16 mouse cellular contexts compared by ENCODE assay signal in the genomic region with DNA sequence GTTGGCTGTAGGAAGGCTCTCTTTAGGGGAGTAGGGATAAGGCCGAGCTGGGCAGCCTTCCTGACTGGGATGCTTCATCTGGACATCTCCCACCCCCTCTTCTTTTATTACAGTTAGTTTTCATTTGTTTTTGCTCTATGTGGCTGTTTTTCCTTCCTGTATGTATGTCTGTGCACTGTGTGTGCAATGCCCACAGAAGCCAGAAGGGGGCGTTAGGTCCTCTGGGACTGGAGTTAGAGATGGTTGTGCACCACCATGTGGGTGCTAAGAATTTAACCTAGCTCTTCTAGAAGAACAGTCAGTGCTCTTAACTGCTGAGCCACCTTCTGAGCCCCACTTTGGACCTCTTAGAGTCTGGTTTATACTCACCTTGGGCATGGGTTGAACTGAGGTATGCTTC. TPM values are rescaled to one million over a fixed set of nuclear protein-coding genes. Genes with fewer than 3 reads are reported as not detected.
DNase-seq lines count a peak whose midpoint lies in the region; ATAC-seq and TF ChIP-seq lines count a peak whose summit lies in the region.
"Had no signal": no experiment of that assay in that cellular context is flagged by ENCODE, and none has a peak within 500 bp of the region (broad histone marks: within the 10 kb centered on the region; RNA-seq: fewer than 3 reads in every experiment).

No protein-coding gene starts in this region.

- H3K4me3 ChIP-seq in intestine, postnatal 0 days (ENCODE audit: low read depth, low read length): no peak overlapping the region
- no peak overlapping the region for H3K4me3 ChIP-seq in intestine, embryonic 15.5 days (replicated peaks)
- no peak overlapping the region for H3K4me3 ChIP-seq in lung, embryonic 14.5 days (ENCODE audit: low read depth, low read length)
- H3K4me3 ChIP-seq in lung, adult 2 months (replicated peaks; ENCODE audit: extremely low read depth, low read depth, low read length): no peak overlapping the region
- no peak overlapping the region for H3K4me3 ChIP-seq in MEL (ENCODE audit: control insufficient read depth in 1 of 2, insufficient read depth in 1 of 2, low read depth in 2 of 2, low read length in 2 of 2)
- H3K4me3 ChIP-seq: heart, embryonic 10.5 days; hindbrain, embryonic 15.5 days had no signal

- no peak overlapping the region for H3K9ac ChIP-seq in intestine, postnatal 0 days (ENCODE audit: low read depth, low read length)
- H3K9ac ChIP-seq in intestine, embryonic 15.5 days: no peak overlapping the region
- H3K9ac ChIP-seq in lung, embryonic 14.5 days: no peak overlapping the region
- no peak overlapping the region for H3K9ac ChIP-seq in MEL (ENCODE audit: control insufficient read depth, low read depth, low read length, poor library complexity, severe bottlenecking)
- H3K9ac ChIP-seq: hindbrain, embryonic 15.5 days had no signal

- peaks cover 60% of the 10 kb centered on the region for H3K36me3 ChIP-seq in intestine, postnatal 0 days (ENCODE audit: control insufficient read depth, insufficient read depth)
- no peaks in the 10 kb centered on the region for H3K36me3 ChIP-seq in intestine, embryonic 15.5 days
- H3K36me3 ChIP-seq in lung, embryonic 14.5 days (ENCODE audit: insufficient read depth): no peaks in the 10 kb centered on the region
- H3K36me3 ChIP-seq in MEL (ENCODE audit: control insufficient read depth in 1 of 2, insufficient read depth in 2 of 2, low read length in 2 of 2): no peaks in the 10 kb centered on the region; a peak in 1 of 4 replicates
- peaks cover 10% of the 10 kb centered on the region for H3K36me3 ChIP-seq in splenic B cell, adult 2 months (ENCODE audit: control insufficient read depth, insufficient read depth, low read length, poor library complexity, severe bottlenecking)
- H3K36me3 ChIP-seq: hindbrain, embryonic 15.5 days had no signal

- H3K4me2 ChIP-seq in intestine, postnatal 0 days (replicated peaks; ENCODE audit: low read depth): no peak overlapping the region
- no peak overlapping the region for H3K4me2 ChIP-seq in intestine, embryonic 15.5 days (replicated peaks)
- no peak overlapping the region for H3K4me2 ChIP-seq in lung, embryonic 14.5 days
- H3K4me2 ChIP-seq: hindbrain, embryonic 15.5 days had no signal

- no peak for ATAC-seq in intestine, postnatal 0 days
- no peak for ATAC-seq in intestine, embryonic 15.5 days
- no peak for ATAC-seq in lung, embryonic 14.5 days (ENCODE audit: insufficient read depth)

- TF ChIP-seq EP300 in MEL (IDR thresholded peaks at IDR 0.05; ENCODE audit: low read depth in 1 of 2, low read length in 2 of 2): no peak

- 86% methylated on average over 2 of the region's 2 CpGs for WGBS in intestine, postnatal 0 days
- 83% methylated on average over 2 of the region's 2 CpGs for WGBS in intestine, embryonic 15.5 days
- 74% methylated on average over 2 of the region's 2 CpGs for WGBS in lung, embryonic 14.5 days
- WGBS in lung, adult 2 months: 85% methylated on average over 2 of the region's 2 CpGs

- no peaks in the 10 kb centered on the region for H3K4me1 ChIP-seq in intestine, postnatal 0 days (replicated peaks; ENCODE audit: control insufficient read depth, insufficient read depth, low read length)
- peaks cover 11% of the 10 kb centered on the region for H3K4me1 ChIP-seq in intestine, embryonic 15.5 days (replicated peaks)
- H3K4me1 ChIP-seq in lung, embryonic 14.5 days (ENCODE audit: insufficient read depth): peaks cover 7% of the 10 kb centered on the region
- 0 out of 2 replicates have a peak, but pooled peaks cover 3% of the 10 kb centered on the region for H3K4me1 ChIP-seq in lung, adult 2 months (ENCODE audit: control insufficient read depth, insufficient read depth, low read length)
- H3K4me1 ChIP-seq in MEL (ENCODE audit: control insufficient read depth in 1 of 2, insufficient read depth in 2 of 2, low read length in 2 of 2): no peaks in the 10 kb centered on the region

- H3K27me3 ChIP-seq in intestine, postnatal 0 days (replicated peaks; ENCODE audit: control insufficient read depth, insufficient read depth, low read length): no peaks in the 10 kb centered on the region
- no peaks in the 10 kb centered on the region for H3K27me3 ChIP-seq in intestine, embryonic 15.5 days (replicated peaks)
- no peaks in the 10 kb centered on the region for H3K27me3 ChIP-seq in lung, embryonic 14.5 days (ENCODE audit: insufficient read depth, low read length)
- no peaks in the 10 kb centered on the region for H3K27me3 ChIP-seq in MEL (ENCODE audit: control insufficient read depth in 1 of 2, insufficient read depth in 2 of 2, low read length in 2 of 2)
- H3K27me3 ChIP-seq in splenic B cell, adult 2 months (ENCODE audit: control insufficient read depth, insufficient read depth, low read length, poor library complexity, severe bottlenecking): no peaks in the 10 kb centered on the region
- H3K27me3 ChIP-seq: hindbrain, embryonic 15.5 days had no signal

- H3K27ac ChIP-seq in intestine, postnatal 0 days (ENCODE audit: low read depth, low read length): no peak overlapping the region
- H3K27ac ChIP-seq in intestine, embryonic 15.5 days: no peak overlapping the region
- H3K27ac ChIP-seq in lung, embryonic 14.5 days (ENCODE audit: low read depth): no peak overlapping the region
- no peak overlapping the region for H3K27ac ChIP-seq in MEL (ENCODE audit: control insufficient read depth, low read depth, low read length)
- H3K27ac ChIP-seq: heart, embryonic 10.5 days; hindbrain, embryonic 15.5 days had no signal

- no peaks in the 10 kb centered on the region for H3K9me3 ChIP-seq in intestine, postnatal 0 days (ENCODE audit: control insufficient read depth)
- no peaks in the 10 kb centered on the region for H3K9me3 ChIP-seq in intestine, embryonic 15.5 days
- no peaks in the 10 kb centered on the region for H3K9me3 ChIP-seq in lung, embryonic 14.5 days (ENCODE audit: low read depth, low read length)
- H3K9me3 ChIP-seq in MEL (replicated peaks; ENCODE audit: insufficient read depth, low read length): no peaks in the 10 kb centered on the region
- H3K9me3 ChIP-seq: heart, embryonic 10.5 days; hindbrain, embryonic 15.5 days had no signal

- H3K79me2 ChIP-seq in MEL (ENCODE audit: control insufficient read depth, insufficient read depth, low read length, poor library complexity): no peaks in the 10 kb centered on the region

- no peak for DNase-seq in lung, embryonic 14.5 days
- DNase-seq in lung, adult 2 months: no peak
- peak; percentile 16 for DNase-seq in MEL (ENCODE audit: low read depth, low spot score)
- DNase-seq in splenic B cell, adult 2 months (ENCODE audit: low read depth, low spot score): peak; percentile 22
- no peak for DNase-seq in embryo, embryonic 11 days
- DNase-seq: adrenal gland, postnatal 10 days; cerebellum, adult 18-20 months; gastrocnemius, postnatal 25 days; kidney, adult 9 months; kidney, postnatal 4 days; lung, adult 18-20 months; midbrain, embryonic 14.5 days had no signal

- TF ChIP-seq CTCF in intestine, postnatal 0 days (IDR thresholded peaks at IDR 0.05; ENCODE audit: low read depth): peak; percentile 41; the same call in 1 of the 2 replicates
- TF ChIP-seq CTCF in lung, embryonic 14.5 days (IDR thresholded peaks at IDR 0.05; ENCODE audit: low read depth): 0 out of 2 replicates have a peak, but pooled peaks have one; percentile 19
- no peak for TF ChIP-seq CTCF in lung, adult 2 months (IDR thresholded peaks at IDR 0.05; ENCODE audit: insufficient read depth, low read length)
- TF ChIP-seq CTCF in MEL (IDR thresholded peaks at IDR 0.05 in 2 of 3, conservative IDR thresholded peaks at IDR 0.05 in 1 of 3; ENCODE audit: control insufficient read depth in 1 of 3, insufficient read depth in 1 of 3, low read depth in 2 of 3, low read length in 3 of 3, poor library complexity in 1 of 3, severe bottlenecking in 1 of 3): peak; percentile 26 to 34 (median 32)

- TF ChIP-seq RAD21 in MEL (IDR thresholded peaks at IDR 0.05; ENCODE audit: low read depth, low read length): peak; percentile 15

- TF ChIP-seq POLR2A in lung, adult 2 months (IDR thresholded peaks at IDR 0.05; ENCODE audit: borderline replicate concordance, extremely low read depth, low read depth, low read length): no peak
- TF ChIP-seq POLR2A in MEL (IDR thresholded peaks at IDR 0.05; ENCODE audit: control insufficient read depth in 1 of 2, insufficient read depth in 1 of 2, low read depth in 1 of 2, low read length in 2 of 2, poor library complexity in 1 of 2): no peak

TF ChIP-seq in MEL, 35 proteins besides CTCF, POLR2A, EP300 and RAD21:
- TF ChIP-seq TBP (IDR thresholded peaks at IDR 0.05; ENCODE audit: low read depth, low read length) (no peak), SMC3 (IDR thresholded peaks at IDR 0.05; ENCODE audit: low read depth, low read length) (peak; percentile 35)

RNA-seq across cellular contexts. Expression of gene Ttc7, which starts 53.0 kb away (rescaled TPM):
- 61.7 and 69.2 TPM in 2 replicates for polyA plus RNA-seq in intestine, postnatal 0 days (2015; fragmentation: Nextera tagmentation; extraction: Ambion mirVana)
- 22.0 and 24.7 TPM in 2 replicates for polyA plus RNA-seq in intestine, embryonic 15.5 days (2015; fragmentation: Nextera tagmentation; extraction: Ambion mirVana)
- polyA plus RNA-seq in lung, embryonic 14.5 days (2014; fragmentation: Nextera tagmentation; extraction: Ambion mirVana): 2.8 and 3.6 TPM in 2 replicates
- polyA plus RNA-seq in lung, adult 2 months (2012; rRNA removed): 78.4 and 102 TPM in 2 replicates
- 19.9 and 22.8 TPM in 2 replicates for total RNA-seq in MEL (2012; rRNA removed)
- 10 to 100 TPM in 1 of 2 experiments, not detected in 1; 42.4 TPM for polyA plus RNA-seq in MEL (2012; ENCODE audit: insufficient read depth in 1 of 2, insufficient read length in 2 of 2, low read depth in 1 of 2, low replicate concordance in 2 of 2, missing spikeins in 1 of 2)

Comparison
In these comparisons a context has a peak if more than half of its experiments do, and no peak if none do; other contexts are left out.
1. DNase-seq: peak in MEL (single experiment) and splenic B cell, adult 2 months (single experiment); none in lung, embryonic 14.5 days (single experiment), lung, adult 2 months (single experiment) and embryo, embryonic 11 days (single experiment).